Mouse (Mus musculus) megakaryocyte, embryonic 14.5 days (primary cell): ENCODE data around the gene H2-Eb1.

Experiments used
- FLI1 ChIP-seq: IDR thresholded peaks from 2 replicates; pipeline ENCODE4 v1.6.1; 2012; ENCODE audit warnings: low read length, inconsistent platforms, mixed read lengths
- GATA1 ChIP-seq: IDR thresholded peaks from 3 replicates; pipeline ENCODE4 v1.6.1; 2012; ENCODE audit warnings: mixed read lengths, low read length, inconsistent platforms, borderline replicate concordance

DNA sequence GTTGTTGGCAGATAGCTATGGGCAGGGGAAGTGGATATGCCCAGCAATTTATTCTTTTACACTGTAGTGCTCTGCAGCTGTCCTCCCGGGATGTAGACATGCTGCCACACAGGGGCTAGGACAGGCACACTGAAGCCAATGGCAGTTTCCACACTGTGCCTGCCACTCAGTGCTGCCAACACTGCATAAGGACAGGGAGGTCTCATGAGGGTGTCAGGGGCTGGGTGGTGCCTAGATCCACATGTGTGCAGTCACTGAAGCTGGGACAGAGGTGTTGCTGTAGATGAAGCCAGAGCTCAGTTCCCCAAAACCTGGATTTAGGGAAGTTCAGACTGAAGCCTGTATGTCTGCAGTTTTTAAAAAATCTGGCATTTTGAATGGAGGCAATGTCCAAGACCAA, 6.5 kb downstream of the H2-Eb1 start:
- no peak for TF ChIP-seq GATA1
- TF ChIP-seq FLI1: no peak
